Mouse (Mus musculus) thymus, postnatal 4 days (tissue): ENCODE results near the gene Med22.
A peak's percentile ranks its signal among the peaks of the same experiment; 100 is the strongest.
"Not testable (repeated sequence)": the region's sequence is repeated elsewhere in the genome, so short reads cannot be mapped to it uniquely, and the experiment has no call there.

ENCODE experiments used
- DNase-seq: peaks from one replicate; pipeline ENCODE4 v3.0.0; 2021

Gene Med22

DNA sequence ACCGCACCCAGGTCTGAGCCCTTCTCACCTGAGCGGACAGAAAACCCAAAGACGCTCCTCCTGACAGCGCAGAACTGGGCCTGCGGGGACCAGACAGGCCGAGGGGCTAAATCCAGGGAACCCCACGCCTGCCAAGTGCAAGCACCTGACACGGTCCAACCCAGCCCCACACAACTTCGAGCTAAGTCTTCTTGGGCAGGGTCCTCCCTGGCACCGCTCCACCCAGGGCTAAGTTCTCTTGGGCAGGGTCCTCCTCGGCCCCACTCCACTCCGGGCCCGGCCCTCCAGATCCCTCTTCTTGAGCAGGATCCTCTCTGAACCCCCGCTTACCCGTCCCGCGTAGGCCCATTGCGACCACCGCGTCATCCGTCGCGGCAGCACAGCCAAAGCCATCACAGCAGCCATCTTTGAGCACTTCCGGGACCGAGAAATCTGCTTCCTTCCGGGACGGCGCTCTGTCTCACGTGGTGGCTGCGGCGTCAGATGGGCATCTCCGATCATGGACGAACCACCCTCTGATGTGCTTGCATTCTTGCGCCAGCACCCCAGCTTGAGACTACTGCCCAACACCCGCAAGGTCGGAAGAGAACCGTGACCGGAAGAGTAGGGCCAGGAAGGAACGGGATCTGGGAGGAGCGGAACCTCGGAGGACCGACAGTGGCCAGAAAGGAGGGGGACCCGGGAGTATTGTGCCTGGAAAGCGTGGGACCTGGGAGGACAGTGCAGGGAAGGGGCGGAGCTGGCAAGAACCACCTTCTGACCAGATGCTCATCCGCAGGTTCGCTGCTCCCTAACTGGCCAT is 5.7 kb upstream of the Med22 start, which contains the start of the genes Surf2 and Surf1:
TSS of gene Surf2 (plus strand) at position 441 of the 802 bp plus-strand sequence.
TSS of gene Surf1 (minus strand) at position 604 of the 802 bp plus-strand sequence.
- DNase-seq: peak; percentile 80

DNA sequence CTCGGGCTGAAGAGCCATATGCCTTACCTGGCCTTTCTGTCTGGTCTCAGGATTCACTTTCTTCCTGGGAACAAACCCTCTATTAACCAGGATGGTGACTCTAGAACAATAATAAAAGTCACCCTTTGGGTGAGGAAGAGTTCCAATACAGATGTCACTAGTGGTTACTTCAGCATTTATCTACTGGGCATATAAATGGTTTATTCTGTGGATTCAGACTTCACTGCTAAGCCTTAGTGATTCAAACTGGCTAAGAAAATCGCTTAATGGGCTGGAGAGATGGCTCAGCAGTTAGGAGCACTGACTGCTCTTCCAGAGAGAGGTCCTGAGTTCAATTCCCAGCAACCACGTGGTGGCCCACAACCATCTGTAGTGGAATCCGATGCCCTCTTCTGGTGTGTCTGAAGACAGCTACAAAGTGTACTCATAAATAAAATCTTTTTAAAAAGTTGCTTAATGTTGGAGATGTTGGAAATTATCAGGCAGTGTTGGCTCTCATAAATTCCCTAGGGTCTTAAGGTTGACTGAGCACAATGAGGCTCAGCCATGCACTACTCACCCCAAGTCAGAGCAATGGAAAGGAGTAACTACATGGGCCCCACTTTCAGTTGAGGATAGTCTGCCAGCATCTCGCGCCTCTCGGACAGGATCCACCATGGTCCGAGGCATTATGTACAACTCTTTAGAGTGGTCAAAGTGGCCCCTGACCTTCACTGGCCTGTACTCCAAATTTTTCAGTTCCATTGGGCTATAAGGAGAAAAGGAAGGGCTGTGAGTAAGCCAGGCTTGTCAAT is 3.9 kb upstream of the Med22 start:
- DNase-seq: no peak

DNA sequence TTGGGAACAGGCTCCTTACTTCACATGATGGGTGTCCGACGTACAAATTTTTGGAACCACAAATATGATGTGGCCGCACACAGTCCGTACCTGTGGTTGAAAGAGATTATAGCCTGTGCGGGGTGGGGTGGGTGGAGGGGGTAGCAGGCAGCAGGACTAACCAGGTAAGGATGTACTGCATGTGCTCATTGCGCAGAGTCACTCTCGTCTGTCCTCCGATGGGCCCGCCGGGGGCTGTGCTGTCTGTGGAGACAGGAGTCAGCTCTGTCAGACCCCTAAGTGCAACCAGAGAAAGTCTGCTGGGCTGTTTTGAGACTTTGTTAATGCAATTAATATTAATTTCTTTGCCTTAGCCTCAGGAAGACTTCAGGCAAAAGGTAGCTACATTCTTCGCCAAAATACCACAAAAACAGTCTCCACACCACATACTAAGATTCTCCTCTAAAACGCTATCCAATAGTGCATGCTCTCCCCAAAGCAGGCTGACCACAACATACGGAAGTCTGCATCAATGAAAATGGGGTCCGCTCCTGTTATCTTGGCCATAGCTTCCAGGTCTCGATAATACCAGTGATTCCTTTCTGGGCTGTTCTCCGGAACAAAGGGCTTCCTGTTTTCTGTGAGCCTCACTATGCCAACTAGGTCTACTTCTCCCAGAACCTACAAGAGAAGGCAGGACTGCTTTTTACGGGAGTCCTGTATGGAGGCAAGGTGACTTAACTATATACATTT is 3.1 kb upstream of the Med22 start:
- no peak for DNase-seq

- no peak for DNase-seq
Measured at GRCm38 (mm10) chr2:26912253-26912770, 1.8 kb upstream of the Med22 start.

DNA sequence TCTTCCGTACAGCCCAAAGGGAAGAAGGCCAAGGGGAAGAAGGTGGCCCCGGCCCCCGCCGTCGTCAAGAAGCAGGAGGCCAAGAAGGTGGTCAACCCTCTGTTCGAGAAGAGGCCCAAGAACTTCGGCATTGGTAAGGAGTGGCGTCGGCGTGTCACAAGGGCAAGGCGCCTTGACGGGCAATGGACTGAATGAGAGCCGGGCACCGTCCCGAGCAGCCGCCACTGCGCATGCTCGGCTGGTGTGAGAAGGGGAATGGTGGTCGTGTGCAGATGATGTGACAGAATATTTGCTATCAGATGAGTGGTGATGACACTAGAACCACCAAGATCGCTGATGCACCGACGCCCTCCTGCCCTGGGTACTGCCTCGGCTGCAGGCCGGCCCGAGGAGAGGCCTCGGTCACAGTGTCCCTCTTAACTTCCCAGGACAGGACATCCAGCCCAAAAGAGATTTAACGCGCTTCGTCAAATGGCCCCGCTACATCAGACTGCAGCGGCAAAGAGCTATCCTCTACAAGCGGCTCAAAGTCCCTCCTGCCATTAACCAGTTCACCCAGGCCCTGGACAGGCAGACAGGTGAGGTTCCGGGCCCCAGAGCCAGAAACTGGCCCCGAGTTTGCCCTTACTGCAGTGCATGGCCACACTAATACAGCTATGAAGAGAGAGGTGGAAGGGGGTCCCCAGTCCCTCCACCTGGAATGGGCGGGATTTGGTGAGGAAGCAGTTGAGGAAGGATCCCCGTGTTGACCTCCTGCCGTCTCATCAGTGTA is 703 bp upstream of the Med22 start:
- DNase-seq: peak; percentile 81

GRCm38 (mm10) chr2:26909387-26909784 is 1.1 kb downstream of the Med22 start:
- DNase-seq: no peak

DNA sequence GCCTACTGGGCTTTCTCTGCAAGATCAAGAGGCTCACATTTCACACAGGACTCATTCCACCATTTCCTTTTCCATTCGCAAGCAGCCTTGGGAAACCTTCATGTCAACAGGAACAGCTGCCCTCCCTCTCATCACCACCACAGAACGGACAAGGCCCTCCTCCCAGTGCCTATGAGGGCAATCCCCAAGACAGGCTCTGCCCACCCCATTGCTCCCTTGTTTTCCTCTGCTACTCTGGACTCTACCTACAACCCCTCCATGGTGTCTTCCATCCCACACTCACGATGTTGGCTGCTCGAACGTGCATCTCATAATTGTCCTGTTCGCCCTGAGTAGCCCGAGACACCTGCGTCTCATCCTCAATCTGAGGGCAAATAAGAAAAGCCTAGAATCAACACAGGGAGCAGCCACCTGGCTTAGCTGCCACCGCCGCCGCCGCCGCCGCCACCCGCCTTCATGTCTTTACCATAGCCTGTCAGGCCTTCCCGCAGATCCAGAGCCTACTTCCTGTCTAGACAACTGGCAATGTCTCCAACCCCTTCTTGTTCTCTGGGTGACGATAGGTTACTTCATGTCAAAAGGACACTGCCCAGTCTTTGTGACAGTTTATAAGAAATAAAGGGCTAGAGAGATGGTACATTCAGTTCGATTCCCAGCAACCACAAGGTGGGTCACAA is 1.6 kb downstream of the Med22 start:
- DNase-seq: peak; percentile 68

- DNase-seq: peak; percentile 69
Measured at GRCm38 (mm10) chr2:26907109-26907508, 3.4 kb downstream of the Med22 start.

DNA sequence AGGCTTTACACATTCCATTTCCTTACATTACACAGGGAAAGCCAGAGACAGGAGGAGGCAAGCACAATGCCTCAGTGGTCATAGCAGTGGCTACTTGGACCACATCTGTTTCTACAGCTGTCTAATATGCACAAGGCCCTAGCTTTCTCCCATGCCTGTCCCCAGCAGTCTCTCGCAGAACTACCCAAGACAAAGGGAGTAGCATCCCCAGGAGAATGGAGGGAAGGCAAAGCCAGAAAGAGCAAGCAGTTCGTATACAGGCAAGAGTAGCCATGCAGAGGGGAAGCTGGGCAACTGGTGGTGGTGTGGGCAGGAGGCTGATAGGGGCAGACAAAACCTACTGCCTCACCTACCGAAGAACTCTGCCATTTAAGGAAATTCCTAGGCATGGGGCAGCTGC is 4.0 kb downstream of the Med22 start:
- peak; percentile 4 for DNase-seq

- DNase-seq: peak; percentile 3
Measured at GRCm38 (mm10) chr2:26905936-26906335, 4.5 kb downstream of the Med22 start.

- peak; percentile 15 for DNase-seq
Measured at GRCm38 (mm10) chr2:26903311-26903710, 7.2 kb downstream of the Med22 start.

DNA sequence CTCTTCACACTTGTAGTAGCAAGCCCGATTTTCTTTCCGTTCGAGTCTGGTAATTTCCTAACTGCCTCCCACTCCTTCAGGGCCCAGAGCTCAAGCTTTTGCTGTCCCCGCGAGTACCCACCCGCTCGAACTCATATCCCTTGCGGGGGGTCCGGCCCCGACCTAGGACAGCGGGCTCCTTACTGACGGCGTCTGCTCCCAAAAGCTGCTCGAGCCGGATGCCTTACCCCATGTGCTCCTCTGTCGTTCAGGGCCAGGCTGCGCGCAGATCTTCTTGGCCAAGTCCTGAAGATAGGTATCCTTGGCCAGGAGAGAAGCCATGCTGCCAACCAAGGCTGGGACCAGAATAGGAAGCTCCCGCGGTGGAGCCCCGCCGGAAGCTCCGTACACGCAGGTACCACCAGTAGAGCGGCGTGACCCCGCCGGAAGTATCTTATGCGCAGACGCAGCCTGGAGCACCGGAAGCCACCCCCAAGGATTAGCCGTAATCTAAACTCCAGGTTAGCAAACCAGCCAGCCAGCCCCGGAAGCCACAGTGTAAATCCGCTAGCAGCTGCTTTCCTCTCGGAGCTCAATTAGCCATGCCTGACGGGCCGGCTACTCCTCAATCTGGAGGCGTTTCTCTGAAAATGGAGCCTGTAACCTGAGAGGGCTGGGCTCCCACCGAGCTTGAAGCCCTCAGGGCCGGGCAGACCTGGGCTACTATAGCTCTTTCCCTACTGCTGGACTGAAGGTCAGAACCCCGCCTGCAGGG is 7.8 kb downstream of the Med22 start, which contains the start of gene Surf6:
TSS of gene Surf6 (minus strand) at position 413 of the 754 bp plus-strand sequence.
- peak; percentile 93 for DNase-seq

DNA sequence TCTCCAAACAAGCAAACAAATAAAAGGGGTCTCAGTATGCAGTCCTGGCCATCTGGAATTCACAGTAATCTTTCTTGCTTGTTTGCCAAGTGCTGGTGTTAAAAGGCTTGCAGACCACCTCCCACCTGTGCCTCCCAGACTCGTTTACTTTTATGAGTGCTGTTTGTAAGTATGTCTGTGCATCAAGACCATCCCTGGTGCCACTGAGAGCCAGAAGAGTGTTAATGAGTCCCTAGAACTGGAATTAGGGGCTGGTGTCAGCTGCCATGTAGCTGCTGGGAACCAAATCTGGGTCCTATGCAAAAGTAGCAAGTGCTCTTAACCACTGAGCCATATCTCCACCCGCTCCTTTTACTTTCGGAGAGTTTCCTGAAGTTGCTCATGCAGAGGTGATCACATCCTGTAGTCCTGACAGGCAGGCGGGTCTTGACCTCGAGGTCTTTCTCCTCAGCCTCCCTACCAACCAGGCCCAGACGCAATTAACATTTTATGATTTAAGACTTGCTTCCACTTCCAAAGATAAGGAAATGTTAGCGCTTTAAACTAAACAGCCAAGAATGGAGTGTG is 8.6 kb downstream of the Med22 start:
- DNase-seq: peak; percentile 24

- no peak for DNase-seq
Measured at GRCm38 (mm10) chr2:26900731-26901130, 9.7 kb downstream of the Med22 start.

DNA sequence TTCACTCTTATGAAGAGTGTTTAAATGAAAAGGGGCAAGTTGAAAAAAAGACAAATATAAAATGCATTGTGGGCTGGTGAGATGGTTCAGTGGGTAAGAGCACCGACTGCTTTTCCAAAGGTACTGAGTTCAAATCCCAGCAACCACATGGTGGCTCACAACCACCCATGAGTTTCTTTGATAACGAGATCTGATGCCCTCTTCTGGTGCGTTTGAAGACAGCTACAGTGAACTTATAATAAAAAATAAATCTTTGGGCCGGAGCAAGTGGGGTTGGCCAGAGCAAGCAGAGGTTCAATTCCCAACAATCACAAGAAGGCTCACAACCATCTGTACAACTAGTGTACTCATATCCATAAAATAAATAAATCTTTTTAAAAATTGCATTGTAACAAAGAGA is 14.6 kb downstream of the Med22 start:
- no peak for DNase-seq

DNA sequence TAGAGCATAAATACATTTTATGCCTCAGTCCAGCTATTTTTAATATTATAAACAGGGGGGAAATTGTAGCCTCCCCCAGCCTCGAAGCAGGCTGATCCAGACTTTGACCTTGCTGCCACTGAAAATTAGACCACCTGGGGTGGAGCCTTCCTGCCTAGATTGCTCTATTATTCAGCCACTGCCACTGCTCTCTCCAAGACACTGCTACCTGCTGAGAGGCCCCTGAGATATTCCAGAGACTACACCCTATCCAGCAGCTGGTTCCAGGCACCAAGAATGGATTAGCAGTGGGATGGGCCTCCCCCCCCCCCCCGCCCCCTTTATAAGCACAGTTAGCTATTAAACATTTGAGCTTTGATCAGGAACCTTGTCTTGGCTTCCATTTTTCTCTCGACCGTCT is 24.3 kb downstream of the Med22 start:
- DNase-seq: not testable (repeated sequence)

GRCm38 (mm10) chr2:26885541-26885940 is 24.9 kb downstream of the Med22 start:
- not testable (repeated sequence) for DNase-seq

DNA sequence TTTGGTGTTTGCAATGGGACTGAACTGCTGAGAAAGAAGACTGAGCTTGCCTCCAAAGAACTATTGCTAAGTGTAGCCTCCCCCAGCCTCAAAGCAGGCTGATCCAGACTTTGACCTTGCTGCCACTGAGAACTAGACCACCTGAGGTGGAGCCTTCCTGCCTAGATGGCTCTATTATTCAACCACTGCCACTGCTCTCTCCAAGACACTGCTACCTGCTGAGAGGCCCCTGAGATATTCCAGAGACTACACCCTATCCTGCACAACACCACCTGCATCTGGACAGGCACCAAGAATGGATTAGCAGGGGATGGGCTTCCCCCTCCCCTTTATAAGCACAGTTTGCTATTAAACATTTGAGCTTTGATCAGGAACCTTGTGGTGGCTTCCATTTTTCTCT is 31.9 kb downstream of the Med22 start:
- no peak for DNase-seq

GRCm38 (mm10) chr2:26870666-26871065 is 39.8 kb downstream of the Med22 start:
- DNase-seq: no peak

DNA sequence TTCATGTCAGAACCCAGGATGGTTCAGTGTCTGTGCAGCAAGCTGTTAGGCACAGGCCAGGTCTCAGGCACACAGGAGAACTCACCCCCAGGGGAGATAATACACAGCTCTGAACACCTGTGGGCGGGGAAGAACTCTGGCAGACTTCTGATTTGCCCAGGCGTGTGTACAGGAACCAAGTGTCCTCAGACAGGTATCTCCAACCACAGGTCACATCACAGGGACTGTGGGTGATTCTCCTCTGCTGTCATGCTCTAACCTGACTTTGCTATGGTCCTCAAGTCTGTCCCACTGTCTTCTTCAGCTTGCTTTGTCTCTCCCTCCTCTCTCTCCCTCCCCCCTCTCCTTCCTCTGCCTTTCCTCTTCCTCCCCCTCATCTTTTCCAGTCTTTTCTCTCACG is 45.6 kb downstream of the Med22 start, which contains the start of gene Abo:
TSS of gene Abo (minus strand) at position 101 of the 400 bp plus-strand sequence.
- no peak for DNase-seq
